In genomic region chr9:112307837-112308236, GRCm38 (mm10) we compare ENCODE assay signal across 18 mouse cellular contexts.
DNase-seq lines count a peak whose midpoint lies in the region; ATAC-seq and TF ChIP-seq lines count a peak whose summit lies in the region.
"Had no signal": no experiment of that assay in that cellular context is flagged by ENCODE, and none has a peak within 500 bp of the region (broad histone marks: within the 10 kb centered on the region; RNA-seq: fewer than 3 reads in every experiment).

No protein-coding gene starts in this region.

- no peak overlapping the region for H3K4me3 ChIP-seq in forebrain, postnatal 0 days (ENCODE audit: low read depth, low read length)
- no peak overlapping the region for H3K4me3 ChIP-seq in forebrain, embryonic 13.5 days
- H3K4me3 ChIP-seq in left cerebral cortex, adult 2 months: no peak overlapping the region
- no peak overlapping the region for H3K4me3 ChIP-seq in forebrain, embryonic 10.5 days
- no peak overlapping the region for H3K4me3 ChIP-seq in hindbrain, embryonic 14.5 days (replicated peaks; ENCODE audit: low read length)
- H3K4me3 ChIP-seq: embryonic facial prominence, embryonic 12.5 days; hindbrain, embryonic 12.5 days; midbrain, embryonic 13.5 days; stomach, embryonic 15.5 days had no signal

- no peaks in the 10 kb centered on the region for H3K9me3 ChIP-seq in forebrain, postnatal 0 days (ENCODE audit: low read length)
- no peaks in the 10 kb centered on the region for H3K9me3 ChIP-seq in forebrain, embryonic 13.5 days (replicated peaks)
- no peaks in the 10 kb centered on the region for H3K9me3 ChIP-seq in forebrain, embryonic 10.5 days
- no peaks in the 10 kb centered on the region for H3K9me3 ChIP-seq in hindbrain, embryonic 14.5 days (ENCODE audit: control insufficient read depth, low read length)
- H3K9me3 ChIP-seq: embryonic facial prominence, embryonic 12.5 days; hindbrain, embryonic 12.5 days; midbrain, embryonic 13.5 days; stomach, embryonic 15.5 days had no signal

- no peaks in the 10 kb centered on the region for H3K27me3 ChIP-seq in forebrain, postnatal 0 days (ENCODE audit: insufficient read depth, low read length)
- H3K27me3 ChIP-seq in forebrain, embryonic 13.5 days: no peaks in the 10 kb centered on the region
- H3K27me3 ChIP-seq in forebrain, embryonic 10.5 days (ENCODE audit: poor library complexity, severe bottlenecking): no peaks in the 10 kb centered on the region
- no peaks in the 10 kb centered on the region for H3K27me3 ChIP-seq in hindbrain, embryonic 14.5 days (ENCODE audit: control insufficient read depth, insufficient read depth, low read length)
- H3K27me3 ChIP-seq: embryonic facial prominence, embryonic 12.5 days; hindbrain, embryonic 12.5 days; midbrain, embryonic 13.5 days; stomach, embryonic 15.5 days had no signal

- H3K36me3 ChIP-seq in forebrain, postnatal 0 days (ENCODE audit: insufficient read depth): no peaks in the 10 kb centered on the region
- no peaks in the 10 kb centered on the region for H3K36me3 ChIP-seq in forebrain, embryonic 13.5 days (ENCODE audit: poor library complexity, severe bottlenecking)
- H3K36me3 ChIP-seq in forebrain, embryonic 10.5 days (replicated peaks): no peaks in the 10 kb centered on the region
- H3K36me3 ChIP-seq in hindbrain, embryonic 14.5 days (replicated peaks; ENCODE audit: control insufficient read depth, insufficient read depth): no peaks in the 10 kb centered on the region
- H3K36me3 ChIP-seq: embryonic facial prominence, embryonic 12.5 days; hindbrain, embryonic 12.5 days; midbrain, embryonic 13.5 days; stomach, embryonic 15.5 days had no signal

- 44% methylated on average over 4 of the region's 4 CpGs for WGBS in forebrain, postnatal 0 days
- 72% methylated on average over 4 of the region's 4 CpGs for WGBS in forebrain, embryonic 13.5 days
- WGBS in forebrain, embryonic 10.5 days: 87% methylated on average over 4 of the region's 4 CpGs
- WGBS in hindbrain, embryonic 14.5 days: 72% methylated on average over 4 of the region's 4 CpGs

- no peak overlapping the region for H3K9ac ChIP-seq in forebrain, postnatal 0 days
- H3K9ac ChIP-seq in forebrain, embryonic 13.5 days: no peak overlapping the region
- no peak overlapping the region for H3K9ac ChIP-seq in hindbrain, embryonic 14.5 days
- H3K9ac ChIP-seq: embryonic facial prominence, embryonic 12.5 days; hindbrain, embryonic 12.5 days; lung, embryonic 14.5 days; midbrain, embryonic 13.5 days; stomach, embryonic 15.5 days had no signal

- H3K27ac ChIP-seq in forebrain, postnatal 0 days (ENCODE audit: low read depth, low read length): no peak overlapping the region
- no peak overlapping the region for H3K27ac ChIP-seq in forebrain, embryonic 13.5 days
- H3K27ac ChIP-seq in left cerebral cortex, adult 2 months: no peak overlapping the region
- H3K27ac ChIP-seq in forebrain, embryonic 10.5 days: no peak overlapping the region
- no peak overlapping the region for H3K27ac ChIP-seq in hindbrain, embryonic 14.5 days
- H3K27ac ChIP-seq: embryonic facial prominence, embryonic 12.5 days; hindbrain, embryonic 12.5 days; macrophage; midbrain, embryonic 13.5 days; stomach, embryonic 15.5 days had no signal

- H3K4me2 ChIP-seq in forebrain, postnatal 0 days (ENCODE audit: low read depth): no peak overlapping the region
- no peak overlapping the region for H3K4me2 ChIP-seq in forebrain, embryonic 13.5 days
- no peak overlapping the region for H3K4me2 ChIP-seq in hindbrain, embryonic 14.5 days (replicated peaks)
- H3K4me2 ChIP-seq: embryonic facial prominence, embryonic 12.5 days; hindbrain, embryonic 12.5 days; liver, embryonic 11.5 days; lung, embryonic 14.5 days; midbrain, embryonic 13.5 days; stomach, embryonic 15.5 days had no signal

- no peak for TF ChIP-seq CTCF in forebrain, postnatal 0 days (IDR thresholded peaks at IDR 0.05; ENCODE audit: low read depth)
- no peak for TF ChIP-seq CTCF in left cerebral cortex, adult 2 months (IDR thresholded peaks at IDR 0.05)

- DNase-seq in forebrain, postnatal 0 days: peak; percentile 17
- peak; percentile 30 to 32 for DNase-seq in left cerebral cortex, adult 2 months (ENCODE audit: extremely low spot score in 1 of 2, low spot score in 2 of 2)
- DNase-seq in right cerebral cortex, postnatal 10 days (ENCODE audit: low spot score in 2 of 2): peak; percentile 65 to 67
- DNase-seq in gastrocnemius, postnatal 4 days (ENCODE audit: low spot score in 2 of 2): no peak
- no peak for DNase-seq in forebrain, embryonic 10.5 days (ENCODE audit: extremely low spot score, low spot score)
- no peak for DNase-seq in hindbrain, embryonic 14.5 days (ENCODE audit: low spot score)
- DNase-seq: adrenal gland, adult 8-10 months; kidney, postnatal 14 days; lung, embryonic 14.5 days had no signal

- intact Hi-C loops in left cerebral cortex, adult 2 months (cut with DNase I): no loop called here

- H3K4me1 ChIP-seq in forebrain, postnatal 0 days (ENCODE audit: insufficient read depth): no peaks in the 10 kb centered on the region
- H3K4me1 ChIP-seq in forebrain, embryonic 13.5 days: no peaks in the 10 kb centered on the region
- H3K4me1 ChIP-seq in forebrain, embryonic 10.5 days: no peaks in the 10 kb centered on the region
- no peaks in the 10 kb centered on the region for H3K4me1 ChIP-seq in hindbrain, embryonic 14.5 days (replicated peaks; ENCODE audit: control insufficient read depth, insufficient read depth, low read length)
- H3K4me1 ChIP-seq: embryonic facial prominence, embryonic 12.5 days; hindbrain, embryonic 12.5 days; midbrain, embryonic 13.5 days; stomach, embryonic 15.5 days had no signal

- no peak; the same call in 1 of the 2 replicates for ATAC-seq in forebrain, postnatal 0 days
- no peak for ATAC-seq in forebrain, embryonic 13.5 days
- ATAC-seq in frontal cortex, adult (ENCODE audit: low TSS enrichment): peak; percentile 64; the same call in 1 of the 2 replicates
- ATAC-seq in hindbrain, embryonic 14.5 days (ENCODE audit: low FRiP score): no peak
- ATAC-seq: intestine, postnatal 0 days; midbrain, embryonic 13.5 days had no signal

Comparison
In these comparisons a context has a peak if more than half of its experiments do, and no peak if none do; other contexts are left out.
1. DNase-seq: peak in forebrain, postnatal 0 days (single experiment), left cerebral cortex, adult 2 months (2 of 2) and right cerebral cortex, postnatal 10 days (2 of 2); none in gastrocnemius, postnatal 4 days (0 of 2), forebrain, embryonic 10.5 days (single experiment) and hindbrain, embryonic 14.5 days (single experiment).